Mouse (Mus musculus) forelimb bud, embryonic 11.5 days (tissue): Measurements from ENCODE around the gene Maml3.

Experiments used
- DNase-seq: peaks from one replicate; pipeline ENCODE4 v3.0.0-alpha.2; 2012; ENCODE audit warnings: low read depth, low spot score

The Maml3 gene

GRCm38 (mm10) chr3:51874252-51874651 is 230.6 kb downstream of the Maml3 start:
- no peak for DNase-seq

GRCm38 (mm10) chr3:51872771-51873170 is 232.1 kb downstream of the Maml3 start:
- no peak for DNase-seq

GRCm38 (mm10) chr3:51871346-51871745 is 233.5 kb downstream of the Maml3 start:
- no peak for DNase-seq

GRCm38 (mm10) chr3:51869980-51870379 is 234.9 kb downstream of the Maml3 start:
- DNase-seq: no peak

- DNase-seq: no peak
Observed at GRCm38 (mm10) chr3:51868857-51869256, 236.0 kb downstream of the Maml3 start.

- DNase-seq: no peak
Observed at GRCm38 (mm10) chr3:51866446-51866845, 238.4 kb downstream of the Maml3 start.

GRCm38 (mm10) chr3:51861631-51862030 is 243.2 kb downstream of the Maml3 start:
- no peak for DNase-seq

GRCm38 (mm10) chr3:51860458-51860857 is 244.4 kb downstream of the Maml3 start:
- no peak for DNase-seq

GRCm38 (mm10) chr3:51859208-51859607 is 245.7 kb downstream of the Maml3 start:
- DNase-seq: no peak

GRCm38 (mm10) chr3:51854152-51854551 is 250.7 kb downstream of the Maml3 start:
- no peak for DNase-seq

GRCm38 (mm10) chr3:51853610-51854009 is 251.3 kb downstream of the Maml3 start:
- DNase-seq: no peak

- no peak for DNase-seq
Observed at GRCm38 (mm10) chr3:51852692-51853091, 252.2 kb downstream of the Maml3 start.

GRCm38 (mm10) chr3:51851596-51851995 is 253.3 kb downstream of the Maml3 start:
- DNase-seq: no peak

GRCm38 (mm10) chr3:51849462-51849861 is 255.4 kb downstream of the Maml3 start:
- no peak for DNase-seq

- no peak for DNase-seq
Observed at GRCm38 (mm10) chr3:51847262-51847661, 257.6 kb downstream of the Maml3 start.

GRCm38 (mm10) chr3:51844255-51844654 is 260.6 kb downstream of the Maml3 start:
- no peak for DNase-seq

- DNase-seq: no peak
Observed at GRCm38 (mm10) chr3:51842140-51842539, 262.7 kb downstream of the Maml3 start.

- no peak for DNase-seq
Observed at GRCm38 (mm10) chr3:51841598-51841997, 263.3 kb downstream of the Maml3 start.

- DNase-seq: no peak
Observed at GRCm38 (mm10) chr3:51841177-51841576, 263.7 kb downstream of the Maml3 start.

GRCm38 (mm10) chr3:51840095-51840805 is 264.6 kb downstream of the Maml3 start:
- DNase-seq: no peak

GRCm38 (mm10) chr3:51839353-51839715 is 265.5 kb downstream of the Maml3 start:
- no peak for DNase-seq

- no peak for DNase-seq
Observed at GRCm38 (mm10) chr3:51838696-51839352, 266.1 kb downstream of the Maml3 start.

GRCm38 (mm10) chr3:51832985-51833384 is 271.9 kb downstream of the Maml3 start:
- no peak for DNase-seq
